Mouse (Mus musculus) hindbrain, embryonic 11.5 days (tissue): ENCODE measurements around the gene Zc3h12a. TPM values are rescaled to one million over a fixed set of nuclear protein-coding genes. Genes with fewer than 3 reads are reported as not detected.

Source experiments
- ATAC-seq: fragments of 200-750 bp; cut with Nextera tagmentation; 2 replicates; pipeline ENCODE4 v1.8.0; 2017; ENCODE audit warnings: mild to moderate bottlenecking, moderate TSS enrichment, moderate library complexity; ENCODE audit not compliant: low FRiP score
- DNase-seq: peaks from one replicate; pipeline ENCODE4 v3.0.0-alpha.2; 2015; ENCODE audit warnings: low spot score
- H3K27ac ChIP-seq: fragments of 300-500 bp; sonication (generic); 2 replicates; pipeline ENCODE4 v1.5.1; 2014; ENCODE audit warnings: mild to moderate bottlenecking, low read depth, low read length
- H3K27me3 ChIP-seq: fragments of 300-500 bp; sonication (generic); 2 replicates; pipeline ENCODE4 v1.6.1; 2014; ENCODE audit warnings: mild to moderate bottlenecking, low read length, moderate library complexity, mixed read lengths; ENCODE audit not compliant: control insufficient read depth, insufficient read depth
- H3K36me3 ChIP-seq: fragments of 300-500 bp; sonication (generic); 2 replicates; pipeline ENCODE4 v1.6.1; 2014; ENCODE audit warnings: mild to moderate bottlenecking, low read length, moderate library complexity, mixed read lengths; ENCODE audit not compliant: control insufficient read depth, insufficient read depth
- H3K4me1 ChIP-seq: fragments of 300-500 bp; sonication (generic); replicated peaks from 2 replicates; pipeline ENCODE4 v1.6.1; 2014; ENCODE audit warnings: low read length, mixed read lengths; ENCODE audit not compliant: control insufficient read depth, insufficient read depth
- H3K4me2 ChIP-seq: fragments of 300-500 bp; sonication (generic); replicated peaks from 2 replicates; pipeline ENCODE4 v1.6.1; 2014; ENCODE audit warnings: mild to moderate bottlenecking, low read depth, low read length
- H3K4me3 ChIP-seq: fragments of 300-500 bp; sonication (generic); 2 replicates; pipeline ENCODE4 v1.5.1; 2014; ENCODE audit warnings: low read depth, low read length
- H3K9ac ChIP-seq: fragments of 300-500 bp; sonication (generic); 2 replicates; pipeline ENCODE4 v1.6.1; 2014; ENCODE audit warnings: low read depth, low read length
- H3K9me3 ChIP-seq: fragments of 300-500 bp; sonication (generic); 2 replicates; pipeline ENCODE4 v1.6.1; 2016; ENCODE audit warnings: low read length; ENCODE audit not compliant: control insufficient read depth
- WGBS: fragments of 180-500 bp; shearing (Covaris S2); extraction: QIAGEN DNeasy Blood & Tissue Kit; methylation state at CpG from one replicate; pipeline ENCODE4 v1.1.7; 2014; 5-methylcytosine and 5-hydroxymethylcytosine counted together
- polyA plus RNA-seq: library from polyadenylated mRNA; unstranded; fragments of >200 nt; fragmentation: Nextera tagmentation; extraction: Ambion mirVana; gene quantifications from 2 replicates; pipeline ENCODE4 v1.2.1, GENCODE M21; 2014

Zc3h12a gene
- polyA plus RNA-seq, 1 experiment from 2014 or later = 0.29 TPM

DNA sequence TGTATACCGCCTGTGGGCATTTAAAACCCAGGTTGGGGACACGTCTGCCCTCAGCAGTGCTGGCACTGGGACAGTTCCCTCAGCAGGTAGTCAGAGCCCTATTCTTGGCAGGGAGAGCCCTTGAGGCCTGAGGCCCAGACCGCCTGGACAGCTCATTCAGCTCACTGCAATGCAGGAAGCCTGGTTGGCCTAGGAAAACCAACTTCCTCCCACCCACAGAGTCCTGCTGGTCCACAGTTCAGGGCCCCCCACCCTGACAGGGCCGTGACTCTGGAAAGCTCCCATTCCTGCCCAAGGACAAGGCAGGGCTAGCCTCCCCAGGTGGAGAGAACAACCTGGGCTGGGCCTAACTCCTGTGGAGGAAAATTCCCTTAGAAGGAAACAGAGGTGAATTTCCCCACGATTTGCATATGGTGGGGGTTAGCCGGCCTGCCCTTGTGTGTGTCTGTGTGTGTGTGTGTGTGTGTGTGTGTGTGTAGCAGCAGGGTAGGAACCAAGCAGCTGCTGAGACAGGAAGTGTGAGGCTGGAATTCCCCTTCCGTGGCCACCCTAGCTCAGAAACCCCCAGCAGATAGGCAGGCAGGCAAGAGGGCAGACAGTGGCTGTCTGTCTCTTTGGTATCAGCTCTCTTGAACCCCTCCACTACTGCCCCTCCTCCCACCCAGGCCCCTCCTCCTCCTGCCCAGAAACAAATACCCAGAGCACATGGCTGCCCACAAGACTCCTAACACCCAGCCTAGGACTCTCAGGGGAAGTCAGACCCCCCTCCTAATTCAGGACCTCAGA is 3.0 kb downstream of the Zc3h12a start:
- no peak for ATAC-seq
- Histone ChIP-seq H3K9ac (no peak overlapping the region), H3K9me3 (no peaks in the 10 kb centered on the region), H3K4me2 (no peak overlapping the region), H3K4me1 (peaks cover 9% of the 10 kb centered on the region), H3K27me3 (peaks cover 8% of the 10 kb centered on the region; the same call in 1 of the 2 replicates), H3K27ac (no peak overlapping the region), H3K4me3 (no peak overlapping the region), H3K36me3 (no peaks in the 10 kb centered on the region)
- 51% methylated on average over 7 of the region's 7 CpGs for WGBS
- no peak for DNase-seq

DNA sequence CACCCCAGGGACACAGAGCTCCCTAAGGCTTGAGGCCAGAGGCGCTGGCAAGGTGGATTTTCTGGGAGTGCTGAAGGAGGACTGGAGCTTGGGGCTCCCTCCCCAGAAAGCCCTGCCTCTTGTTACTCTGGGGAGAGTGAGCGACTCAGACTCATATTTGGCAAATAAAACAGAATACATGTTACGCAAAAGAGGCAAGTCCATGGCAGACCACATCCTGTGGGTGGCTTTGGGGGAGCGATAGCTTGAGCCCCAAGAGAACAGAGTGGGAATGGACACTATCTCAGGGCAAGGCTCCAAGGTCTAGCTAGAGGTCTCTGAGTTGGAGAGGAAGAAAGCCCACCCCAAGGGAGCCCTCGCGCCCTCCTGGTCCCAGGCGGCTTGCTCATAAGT is 4.4 kb downstream of the Zc3h12a start:
- Histone ChIP-seq H3K27ac (no peak overlapping the region), H3K4me1 (peaks cover 9% of the 10 kb centered on the region)

DNA sequence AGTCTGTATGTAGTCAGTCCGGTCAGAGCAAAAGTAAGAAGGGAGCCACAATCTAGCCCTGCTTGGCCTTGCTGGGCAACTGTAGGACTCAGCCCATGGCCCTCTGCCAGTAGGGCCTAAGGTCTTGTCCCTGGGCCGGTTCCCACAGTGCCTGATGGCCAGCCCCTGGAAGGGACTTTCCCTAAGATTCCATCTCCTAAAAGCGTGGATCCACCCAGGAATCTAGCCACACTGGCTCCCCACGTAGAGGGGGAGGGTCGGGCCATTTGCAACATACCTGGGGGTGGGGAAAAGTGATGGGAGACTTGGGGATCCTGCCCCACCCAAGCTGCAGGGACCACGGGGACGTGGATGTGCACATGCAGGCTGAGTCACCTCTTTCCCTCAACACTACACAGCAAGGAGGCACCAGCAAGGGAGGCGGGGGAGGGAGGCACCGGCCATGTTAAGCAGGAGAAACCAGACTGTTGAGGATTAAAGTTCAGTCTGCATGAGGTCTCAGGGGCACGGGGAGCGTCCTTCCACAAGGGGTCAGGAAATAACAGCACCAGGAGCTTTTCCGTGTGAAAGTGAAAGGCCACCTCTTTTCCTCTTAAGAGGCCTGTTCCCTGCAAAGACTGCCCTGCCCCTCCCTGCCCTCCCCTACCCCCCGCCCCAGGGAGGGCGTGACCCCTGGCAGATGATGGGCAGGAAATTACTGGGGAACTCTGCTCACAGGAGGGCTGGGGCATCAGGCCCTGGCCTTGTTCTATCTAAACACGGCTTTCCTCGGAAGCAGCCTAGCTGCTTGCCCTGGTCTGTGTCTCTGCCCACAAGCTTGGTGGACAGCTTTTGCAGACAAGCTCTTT is 5.0 kb downstream of the Zc3h12a start:
- WGBS = 24% methylated on average over 16 of the region's 16 CpGs
- Histone ChIP-seq H3K9me3 (no peaks in the 10 kb centered on the region), H3K27me3 (peaks cover 5% of the 10 kb centered on the region; the same call in 1 of the 2 replicates), H3K4me1 (peaks cover 9% of the 10 kb centered on the region), H3K4me3 (no peak overlapping the region), H3K36me3 (no peaks in the 10 kb centered on the region), H3K4me2 (no peak overlapping the region), H3K9ac (no peak overlapping the region; the same call in 1 of the 2 replicates), H3K27ac (no peak overlapping the region)
- ATAC-seq (no peak), DNase-seq (no peak)

More for the DNA sequence above, 4.4 kb downstream of the Zc3h12a start:
- WGBS = 74% methylated on average over 7 of the region's 7 CpGs
- Histone ChIP-seq H3K4me3 (no peak overlapping the region), H3K27me3 (peaks cover 5% of the 10 kb centered on the region; the same call in 1 of the 2 replicates), H3K9ac (no peak overlapping the region), H3K4me2 (no peak overlapping the region), H3K9me3 (no peaks in the 10 kb centered on the region), H3K36me3 (no peaks in the 10 kb centered on the region)
- DNase-seq = no peak
- ATAC-seq = no peak

DNA sequence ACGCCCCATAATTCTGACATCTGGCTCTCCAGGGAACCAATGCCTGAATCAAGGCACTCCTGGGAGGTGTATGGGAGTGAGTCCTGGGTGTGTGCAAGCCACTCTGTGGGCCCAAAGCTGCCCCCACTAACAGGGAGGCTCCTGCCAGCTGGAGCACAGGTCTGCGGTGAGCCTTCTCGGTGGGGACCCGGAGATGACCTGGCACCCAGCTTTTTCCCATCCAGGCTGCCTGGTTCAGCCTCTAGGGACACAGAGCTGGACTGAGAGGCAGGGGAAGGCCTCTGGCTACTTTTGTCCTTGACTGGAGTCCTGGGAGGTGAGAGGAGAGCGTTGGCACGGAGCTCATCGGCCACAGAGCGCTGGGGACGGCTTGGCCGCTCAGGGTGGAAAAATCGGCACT is 7.9 kb downstream of the Zc3h12a start:
- H3K9ac ChIP-seq = no peak overlapping the region
- ATAC-seq (no peak), DNase-seq (no peak)
- no peak overlapping the region for H3K4me2 ChIP-seq
- H3K4me1 ChIP-seq = peaks cover 9% of the 10 kb centered on the region
- 91% methylated on average over 11 of the region's 11 CpGs for WGBS
- H3K36me3 ChIP-seq = no peaks in the 10 kb centered on the region
- no peaks in the 10 kb centered on the region for H3K27me3 ChIP-seq
- H3K27ac ChIP-seq = no peak overlapping the region
- no peak overlapping the region for H3K4me3 ChIP-seq
- H3K9me3 ChIP-seq = no peaks in the 10 kb centered on the region

DNA sequence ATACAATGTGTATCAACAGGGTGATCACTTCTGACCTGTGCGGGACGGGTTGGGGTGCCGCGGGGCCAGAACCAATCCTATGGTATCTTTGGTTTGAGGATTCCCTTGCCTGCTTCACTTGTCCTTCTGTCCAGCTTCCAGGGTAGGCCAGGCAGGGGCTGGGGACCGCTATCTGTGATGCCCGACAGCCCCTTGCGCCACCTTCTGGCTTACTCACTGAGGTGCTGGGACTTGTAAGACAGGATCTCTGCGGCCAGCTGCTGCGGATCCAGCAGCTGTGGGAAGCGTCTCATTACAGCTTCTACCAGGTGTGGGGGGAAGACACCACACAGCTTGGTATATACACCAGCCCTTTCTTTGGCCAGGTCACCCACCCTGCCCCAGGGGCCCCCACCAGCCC is 8.6 kb downstream of the Zc3h12a start:
- Histone ChIP-seq H3K4me1 (peaks cover 7% of the 10 kb centered on the region), H3K27ac (no peak overlapping the region), H3K9me3 (no peaks in the 10 kb centered on the region), H3K36me3 (no peaks in the 10 kb centered on the region), H3K9ac (no peak overlapping the region), H3K4me3 (no peak overlapping the region), H3K4me2 (no peak overlapping the region), H3K27me3 (no peaks in the 10 kb centered on the region)
- ATAC-seq (no peak), DNase-seq (peak; percentile 55)
- WGBS = 29% methylated on average over 10 of the region's 10 CpGs

DNA sequence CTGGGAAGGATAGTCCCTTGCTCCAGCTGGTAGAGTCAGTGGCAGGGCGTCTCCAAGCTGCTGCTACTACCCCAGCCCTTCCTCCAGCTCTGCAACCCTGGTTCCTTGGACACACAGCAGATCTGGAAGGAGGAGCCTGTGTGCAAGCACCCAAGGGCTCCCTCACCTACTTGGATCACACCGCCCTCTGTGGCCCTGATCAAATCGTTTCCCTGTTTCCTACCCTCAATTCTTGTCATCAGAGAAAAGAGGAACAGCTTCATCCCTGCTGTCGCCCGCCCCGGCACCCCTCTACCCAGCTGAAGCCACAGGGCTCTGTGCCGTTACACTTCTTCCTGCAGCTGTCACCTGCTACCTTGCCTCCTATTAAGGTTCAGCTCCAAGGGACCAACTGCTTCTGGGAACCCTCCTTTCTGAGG is 9.7 kb downstream of the Zc3h12a start:
- H3K9me3 ChIP-seq = no peaks in the 10 kb centered on the region
- H3K9ac ChIP-seq = no peak overlapping the region
- DNase-seq (no peak), ATAC-seq (no peak)
- H3K4me3 ChIP-seq = no peak overlapping the region
- WGBS = 75% methylated on average over 7 of the region's 7 CpGs
- H3K4me1 ChIP-seq = peaks cover 4% of the 10 kb centered on the region
- H3K4me2 ChIP-seq = no peak overlapping the region
- H3K36me3 ChIP-seq = no peaks in the 10 kb centered on the region
- H3K27ac ChIP-seq = no peak overlapping the region
- H3K27me3 ChIP-seq = no peaks in the 10 kb centered on the region

DNA sequence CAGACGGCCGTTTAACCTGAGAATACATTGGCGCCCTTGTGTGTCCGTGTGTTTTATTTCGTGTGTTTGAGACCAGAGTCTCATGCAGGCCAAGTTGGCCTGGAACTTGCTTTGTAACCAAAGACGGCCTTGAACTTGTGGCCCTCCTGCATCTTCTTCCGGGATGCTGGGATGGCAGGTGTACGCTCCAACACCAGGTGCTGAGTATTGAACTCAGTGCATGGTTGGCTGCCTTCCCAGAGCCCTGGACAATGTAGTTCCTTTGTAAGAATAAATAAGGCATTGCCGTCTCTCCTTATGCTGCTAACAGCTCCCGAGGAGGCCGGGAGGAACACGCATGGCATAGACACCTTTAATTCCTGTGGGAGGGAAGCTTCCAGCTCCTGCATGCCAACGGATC is 10.7 kb downstream of the Zc3h12a start:
- no peaks in the 10 kb centered on the region for H3K4me1 ChIP-seq

DNA sequence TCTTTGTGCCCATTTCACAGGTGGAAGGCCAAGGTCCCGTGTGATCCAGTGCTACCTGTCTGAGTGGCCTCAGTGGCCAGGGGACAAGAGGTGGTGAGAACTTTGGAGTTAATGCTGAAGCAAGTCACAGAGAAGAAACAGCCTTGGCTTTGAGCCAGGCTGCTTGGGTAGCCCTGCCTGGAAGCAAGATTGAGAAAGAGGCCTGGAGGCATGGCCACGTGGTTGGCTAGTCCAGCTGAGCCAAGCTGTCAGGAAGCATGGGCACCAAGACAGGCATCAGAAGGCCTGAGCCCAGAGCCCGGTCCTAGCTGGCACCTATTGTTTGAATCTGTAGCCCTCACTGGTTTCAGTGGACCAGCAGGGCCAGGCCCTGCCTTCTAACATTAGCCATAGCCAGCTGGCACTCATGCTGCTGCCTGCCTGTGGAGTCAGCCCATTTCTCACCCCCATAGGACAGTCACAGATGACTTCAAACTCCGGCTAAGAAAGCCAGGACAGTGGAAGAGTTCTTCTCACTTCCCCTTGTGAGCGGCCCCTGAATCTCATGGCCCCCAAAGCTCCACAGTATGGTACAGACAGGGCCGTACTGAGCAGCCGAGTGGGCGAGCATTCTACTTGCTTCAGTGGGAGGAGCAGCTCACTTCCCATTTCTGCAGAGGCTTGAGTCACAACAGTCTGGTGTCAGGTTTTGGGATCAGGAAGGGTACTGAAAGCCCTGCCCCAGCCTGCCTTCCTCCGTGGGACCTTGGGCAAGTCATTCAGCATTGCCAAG is 11.4 kb downstream of the Zc3h12a start:
- H3K36me3 ChIP-seq = no peaks in the 10 kb centered on the region
- H3K9me3 ChIP-seq = no peaks in the 10 kb centered on the region
- WGBS = 78% methylated on average over 9 of the region's 9 CpGs
- H3K27ac ChIP-seq = no peak overlapping the region
- no peaks in the 10 kb centered on the region for H3K4me1 ChIP-seq
- DNase-seq = no peak
- H3K9ac ChIP-seq = no peak overlapping the region
- H3K4me2 ChIP-seq = no peak overlapping the region
- no peak for ATAC-seq
- H3K27me3 ChIP-seq = no peaks in the 10 kb centered on the region
- no peak overlapping the region for H3K4me3 ChIP-seq

More for the DNA sequence above, 10.7 kb downstream of the Zc3h12a start:
- Histone ChIP-seq H3K4me3 (no peak overlapping the region), H3K27ac (no peak overlapping the region), H3K36me3 (no peaks in the 10 kb centered on the region), H3K27me3 (no peaks in the 10 kb centered on the region), H3K9ac (no peak overlapping the region), H3K9me3 (no peaks in the 10 kb centered on the region), H3K4me2 (no peak overlapping the region)
- WGBS = 83% methylated on average over 13 of the region's 13 CpGs
- ATAC-seq (no peak), DNase-seq (no peak)
